Mouse (Mus musculus) ES-Bruce4 (cell line): ENCODE data around the gene Pik3cd.

Experiments
- CTCF ChIP-seq: IDR thresholded peaks from one replicate; pipeline ENCODE4 v1.8.1; 2011; ENCODE audit warnings: low read depth, low read length
- EP300 ChIP-seq: IDR thresholded peaks from 2 replicates; pipeline ENCODE4 v1.6.1; 2011; ENCODE audit warnings: low read depth, low read length; ENCODE audit not compliant: insufficient read depth
- POLR2A ChIP-seq: IDR thresholded peaks from one replicate; pipeline ENCODE4 v1.8.1; 2011; ENCODE audit warnings: low read length; ENCODE audit not compliant: insufficient read depth

DNA sequence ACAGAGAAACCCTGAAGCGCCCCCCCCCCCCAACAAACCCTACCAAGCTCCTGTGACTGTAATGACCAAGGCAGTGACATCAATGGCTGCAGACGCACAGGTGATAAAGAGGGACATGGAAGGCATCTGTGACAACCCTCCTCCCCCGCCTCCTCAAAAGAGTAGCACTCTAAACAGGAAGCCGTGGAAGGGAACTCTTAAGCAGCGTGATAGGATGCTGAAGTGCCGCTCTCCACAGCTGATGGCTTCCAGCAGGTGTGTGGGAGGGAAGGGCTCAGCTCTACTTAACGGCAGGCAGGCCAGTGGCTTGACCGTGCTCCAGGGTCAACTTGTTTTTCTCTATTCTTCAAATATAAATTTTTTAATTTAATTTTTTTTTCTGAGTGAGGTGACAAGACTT lies 18.8 kb upstream of the Pik3cd start:
- no peak for TF ChIP-seq EP300
- no peak for TF ChIP-seq POLR2A
- TF ChIP-seq CTCF, result no peak
